Mouse (Mus musculus): ENCODE results near the gene Pak1ip1. TPM values are rescaled to one million over a fixed set of nuclear protein-coding genes. Genes with fewer than 3 reads are reported as not detected.

Pak1ip1 gene
- polyA plus RNA-seq, 1 experiment, result 35.7 TPM

DNA sequence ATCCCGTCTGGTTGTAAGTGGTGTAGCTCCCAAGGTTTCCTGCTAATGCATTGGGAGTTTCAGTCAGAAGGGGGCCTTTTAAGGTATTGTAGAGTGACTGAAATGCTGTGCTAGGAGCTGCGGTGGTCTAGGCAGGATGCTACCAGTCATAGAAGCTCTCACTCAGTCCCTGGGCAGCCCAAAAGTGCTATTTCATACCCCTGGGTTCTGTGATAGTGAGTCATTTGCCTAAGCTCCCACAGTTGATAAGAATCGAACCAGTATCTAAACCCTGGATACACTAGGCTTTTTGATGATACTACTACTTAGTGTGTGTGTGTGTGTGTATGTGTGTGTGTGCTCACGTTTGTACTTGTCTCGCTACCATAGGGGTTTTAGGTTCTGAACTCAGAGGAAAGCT lies 29.3 kb downstream of the Pak1ip1 start:
- TF ChIP-seq GATA1 (IDR thresholded peaks at IDR 0.05; ENCODE audit: low read length), result no peak

DNA sequence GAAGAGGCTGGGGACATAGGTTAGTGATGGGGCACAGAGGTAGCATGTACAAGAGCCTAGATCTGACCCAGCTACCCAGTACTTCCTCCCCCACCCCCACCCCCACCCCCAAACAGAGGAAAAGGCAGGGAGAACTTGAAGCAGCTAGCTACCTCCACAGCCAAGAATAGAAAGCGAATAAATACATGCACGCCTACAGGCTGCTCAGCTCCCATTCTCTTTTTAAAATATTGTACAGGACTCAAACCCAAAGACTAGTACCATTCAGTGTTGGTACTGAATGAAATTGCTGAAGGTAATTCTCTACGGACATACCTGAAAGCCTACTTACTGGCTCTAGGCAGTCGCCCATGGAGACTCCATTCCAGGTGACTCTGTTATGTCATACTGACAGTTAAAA lies 41.7 kb downstream of the Pak1ip1 start:
- TF ChIP-seq GATA1 (IDR thresholded peaks at IDR 0.05; ENCODE audit: low read length), result no peak

DNA sequence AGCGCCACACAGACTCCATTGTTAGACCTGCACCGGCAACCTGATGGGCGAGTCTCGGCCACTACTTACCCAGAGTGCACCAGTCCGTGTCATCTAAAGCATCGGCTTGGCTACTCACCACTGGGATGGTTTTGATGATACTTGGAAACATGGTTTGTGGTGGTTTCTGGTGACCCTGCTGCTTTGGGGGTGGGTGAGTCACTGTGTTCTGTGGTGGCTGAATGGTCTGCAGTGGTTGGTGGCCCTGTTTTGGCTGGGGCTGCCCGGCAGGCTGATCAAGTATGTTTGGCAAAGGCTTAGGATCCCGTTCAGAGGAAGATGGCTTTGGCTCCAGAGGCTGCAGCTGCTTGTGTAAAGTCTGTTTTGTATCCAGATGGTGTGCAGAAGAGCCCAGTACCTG lies 45.1 kb downstream of the Pak1ip1 start:
- no peak for TF ChIP-seq GATA1 (IDR thresholded peaks at IDR 0.05; ENCODE audit: low read length)

DNA sequence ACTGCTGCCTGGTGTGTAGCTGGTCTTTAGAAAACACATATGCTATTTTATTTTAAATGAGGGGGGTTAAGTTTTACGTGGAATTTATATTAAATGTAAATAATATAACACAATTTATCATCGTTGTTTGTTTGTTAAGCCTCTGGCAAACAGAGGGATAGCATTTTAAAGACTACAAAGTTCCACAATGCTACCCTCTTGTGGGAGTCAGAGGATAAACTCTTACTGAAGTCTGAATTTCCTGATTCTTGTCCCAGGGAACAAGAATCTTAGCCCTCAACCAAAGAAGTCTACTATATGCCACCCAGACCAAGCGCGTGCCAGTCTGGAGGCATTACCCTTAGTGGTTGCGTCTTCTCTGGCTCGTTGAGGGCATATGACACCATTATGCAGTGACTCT lies 46.5 kb downstream of the Pak1ip1 start:
- no peak for TF ChIP-seq GATA1 (IDR thresholded peaks at IDR 0.05; ENCODE audit: low read length)

DNA sequence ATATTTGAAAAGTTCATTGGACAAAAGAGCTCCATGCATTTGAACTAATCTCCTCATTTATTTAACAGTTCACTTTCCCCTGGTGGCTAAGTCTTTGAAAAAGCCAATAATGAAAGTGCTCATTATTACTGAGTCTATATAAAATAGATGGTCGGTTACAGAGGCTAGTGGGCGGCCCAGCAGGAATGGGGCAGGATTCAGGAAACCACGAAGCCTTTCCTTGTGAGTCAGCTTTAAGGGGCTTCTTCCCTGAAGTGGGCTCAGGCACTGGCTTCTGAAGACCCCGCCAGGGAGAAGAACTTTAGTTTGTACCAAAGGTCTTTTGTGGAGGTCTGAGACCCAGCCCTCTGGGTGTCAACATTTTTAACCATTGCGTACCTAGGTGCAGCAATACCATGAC lies 51.1 kb downstream of the Pak1ip1 start:
- TF ChIP-seq GATA1 (IDR thresholded peaks at IDR 0.05; ENCODE audit: low read length), result no peak

Other genes with a start within 250 kb of the Pak1ip1 start
- gene Gcnt2, start 141.3 kb upstream of the Pak1ip1 start, polyA plus RNA-seq (2012), result not detected in 2 replicates
- gene Tmem14c, start 15.3 kb downstream of the Pak1ip1 start, polyA plus RNA-seq (2012), result 134 and 209 TPM in 2 replicates
- not detected in 2 replicates for gene Mak, start 78.7 kb downstream of the Pak1ip1 start, polyA plus RNA-seq (2012)
- not detected in 2 replicates for gene Gcm2, start 110.0 kb downstream of the Pak1ip1 start, polyA plus RNA-seq (2012)
- gene Sycp2l, start 113.3 kb downstream of the Pak1ip1 start, polyA plus RNA-seq (2012), result not detected in 2 replicates
- not detected in 2 replicates for gene Elovl2, start 219.4 kb downstream of the Pak1ip1 start, polyA plus RNA-seq (2012)
- 3.1 and 4.2 TPM in 2 replicates for gene Smim13, start 248.8 kb downstream of the Pak1ip1 start, polyA plus RNA-seq (2012)